Mouse (Mus musculus): ENCODE results near the gene Smc6. TPM values are rescaled to one million over a fixed set of nuclear protein-coding genes. Genes with fewer than 3 reads are reported as not detected.

Gene Smc6
- 201 TPM for polyA plus RNA-seq (2017; shearing (Covaris generic))

GRCm38 (mm10) chr12:11265382-11266281 is at the start of gene Smc6, which contains the start of gene Gen1:
Gene Smc6, plus strand, starts transcription at chr12:11265886.
Gene Gen1, minus strand, starts transcription at chr12:11265801.

Other genes starting within 250 kb of the Smc6 start
- not detected for gene Kcns3, start 114.8 kb upstream of the Smc6 start, polyA plus RNA-seq (2017; shearing (Covaris generic))
- 0.62 TPM for gene Msgn1, start 56.9 kb upstream of the Smc6 start, polyA plus RNA-seq (2017; shearing (Covaris generic))
- gene Gen1, start 85 bp upstream of the Smc6 start, polyA plus RNA-seq (2017; shearing (Covaris generic)): 4.6 TPM
- not detected for gene Vsnl1, start 170.7 kb downstream of the Smc6 start, polyA plus RNA-seq (2017; shearing (Covaris generic))
- gene Rad51ap2, start 190.2 kb downstream of the Smc6 start, polyA plus RNA-seq (2017; shearing (Covaris generic)): not detected